ENCODE assay signal across 8 mouse cellular contexts in genomic region chr1:23763726-23764125, GRCm38 (mm10). TPM values are rescaled to one million over a fixed set of nuclear protein-coding genes. Genes with fewer than 3 reads are reported as not detected.
DNase-seq lines count a peak whose midpoint lies in the region; ATAC-seq lines count a peak whose summit lies in the region.

No protein-coding gene starts in this region.

- H3K27ac ChIP-seq in forebrain, embryonic 12.5 days: no peak overlapping the region
- no peak overlapping the region for H3K27ac ChIP-seq in midbrain, embryonic 15.5 days

- H3K9me3 ChIP-seq in forebrain, embryonic 12.5 days: no peaks in the 10 kb centered on the region
- H3K9me3 ChIP-seq in midbrain, embryonic 15.5 days: no peaks in the 10 kb centered on the region

- 2% methylated on average over 7 of the region's 7 CpGs for WGBS in forebrain, embryonic 12.5 days
- WGBS in midbrain, embryonic 15.5 days: 2% methylated on average over 7 of the region's 7 CpGs

- H3K9ac ChIP-seq in forebrain, embryonic 12.5 days: no peak overlapping the region
- peak overlapping the region; percentile 80; the same call in 1 of the 2 replicates for H3K9ac ChIP-seq in midbrain, embryonic 15.5 days

- peaks cover 21% of the 10 kb centered on the region for H3K4me1 ChIP-seq in forebrain, embryonic 12.5 days
- H3K4me1 ChIP-seq in midbrain, embryonic 15.5 days: peaks cover 26% of the 10 kb centered on the region

- H3K36me3 ChIP-seq in forebrain, embryonic 12.5 days (replicated peaks): no peaks in the 10 kb centered on the region
- H3K36me3 ChIP-seq in midbrain, embryonic 15.5 days (replicated peaks): no peaks in the 10 kb centered on the region

- peak overlapping the region; percentile 88 for H3K4me2 ChIP-seq in forebrain, embryonic 12.5 days
- peak overlapping the region; percentile 85 for H3K4me2 ChIP-seq in midbrain, embryonic 15.5 days

- DNase-seq in cerebellum, postnatal 36 days: peak; percentile 30 to 39
- peak; percentile 52 for DNase-seq in kidney, postnatal 14 days
- no peak for DNase-seq in gastrocnemius, adult 18-20 months (ENCODE audit: low spot score)
- no peak for DNase-seq in frontal cortex, postnatal 25 days (ENCODE audit: low spot score in 2 of 2)
- DNase-seq in thymus, postnatal 0 days (ENCODE audit: low spot score): no peak

- H3K4me3 ChIP-seq in forebrain, embryonic 12.5 days (replicated peaks): peak overlapping the region; percentile 66; the same call in 1 of the 2 replicates
- peak overlapping the region; percentile 69 for H3K4me3 ChIP-seq in midbrain, embryonic 15.5 days

- no peak for ATAC-seq in forebrain, embryonic 12.5 days (ENCODE audit: low FRiP score)
- 0 out of 2 replicates have a peak, but pooled peaks have one; percentile 0 for ATAC-seq in midbrain, embryonic 15.5 days (replicated peaks)
- no peak for ATAC-seq in megakaryocyte-erythroid progenitor cell, adult 5-6 weeks (replicated peaks; ENCODE audit: low FRiP score, low TSS enrichment, poor library complexity, severe bottlenecking)

- H3K27me3 ChIP-seq in forebrain, embryonic 12.5 days: peaks cover 40% of the 10 kb centered on the region
- peaks cover 17% of the 10 kb centered on the region for H3K27me3 ChIP-seq in midbrain, embryonic 15.5 days (replicated peaks)

RNA-seq across cellular contexts. Expression of gene B3gat2, which starts 2.2 kb away (rescaled TPM):
- 2.5 and 2.7 TPM in 2 replicates for polyA plus RNA-seq in forebrain, embryonic 12.5 days (2016; fragmentation: Nextera tagmentation; extraction: Ambion mirVana)
- 14.8 and 15.3 TPM in 2 replicates for polyA plus RNA-seq in midbrain, embryonic 15.5 days (2015; fragmentation: Nextera tagmentation; extraction: Ambion mirVana)
- not detected in 2 replicates for total RNA-seq in megakaryocyte-erythroid progenitor cell, adult 5-6 weeks (2014; fragmentation: Nextera tagmentation)
- 0.04 and 0.23 TPM in 2 replicates for total RNA-seq in megakaryocyte-erythroid progenitor cell, adult 5-6 weeks (2017)
- not detected for total RNA-seq in gastrocnemius, adult 18-20 months (2021)
- 0.22 and 0.26 TPM in 2 replicates for polyA plus RNA-seq in thymus, postnatal 0 days (2015; fragmentation: Nextera tagmentation; extraction: Ambion mirVana)

Comparison
In these comparisons a context has a peak if more than half of its experiments do, and no peak if none do; other contexts are left out.
1. DNase-seq: peak in cerebellum, postnatal 36 days (2 of 2) and kidney, postnatal 14 days (single experiment); none in gastrocnemius, adult 18-20 months (single experiment), frontal cortex, postnatal 25 days (0 of 2) and thymus, postnatal 0 days (single experiment).